Mouse (Mus musculus) embryonic fibroblast, embryonic 13.5 days (primary cell): ENCODE measurements at regions not wholly inside any gene's neighbourhood (a gene's known extent, or its start where the extent isn't known, plus 50 kb on each side); places are given as distances from the start of the nearest gene placed in this dataset.

ENCODE experiments used
- CTCF ChIP-seq: IDR thresholded peaks from 2 replicates; pipeline ENCODE4 v1.5.1; 2011; ENCODE audit warnings: mild to moderate bottlenecking, control low read depth, low read length, moderate library complexity, borderline replicate concordance; ENCODE audit not compliant: insufficient read depth
- POLR2A ChIP-seq: IDR thresholded peaks from 2 replicates; pipeline ENCODE4 v1.6.1; 2011; ENCODE audit warnings: low read depth, mild to moderate bottlenecking, control low read depth, low read length, moderate library complexity

- no peak for TF ChIP-seq CTCF
- TF ChIP-seq POLR2A: no peak
Observed at GRCm38 (mm10) chr3:149092649-149093048, 102.3 kb upstream of the Adgrl2 start.
